Comparison of ENCODE assay signal across 19 mouse cellular contexts in genomic region chr7:75480721-75481426, GRCm38 (mm10). TPM values are rescaled to one million over a fixed set of nuclear protein-coding genes. Genes with fewer than 3 reads are reported as not detected.
DNase-seq lines count a peak whose midpoint lies in the region; ATAC-seq lines count a peak whose summit lies in the region.
"Had no signal": no experiment of that assay in that cellular context is flagged by ENCODE, and none has a peak within 500 bp of the region (broad histone marks: within the 10 kb centered on the region; RNA-seq: fewer than 3 reads in every experiment).

No protein-coding gene starts in this region.

- no peaks in the 10 kb centered on the region for H3K4me1 ChIP-seq in liver, embryonic 12.5 days
- no peaks in the 10 kb centered on the region for H3K4me1 ChIP-seq in stomach, embryonic 16.5 days (ENCODE audit: control insufficient read depth, insufficient read depth, low read length)
- H3K4me1 ChIP-seq: forebrain, embryonic 13.5 days; hindbrain, embryonic 12.5 days; limb, embryonic 12.5 days had no signal

- H3K4me2 ChIP-seq in liver, embryonic 12.5 days, result no peak overlapping the region
- no peak overlapping the region for H3K4me2 ChIP-seq in stomach, embryonic 16.5 days (ENCODE audit: low read depth, low read length)
- H3K4me2 ChIP-seq: forebrain, embryonic 13.5 days; heart, embryonic 13.5 days; hindbrain, embryonic 12.5 days; limb, embryonic 12.5 days; midbrain, embryonic 13.5 days had no signal

- H3K27me3 ChIP-seq in liver, embryonic 12.5 days (replicated peaks), result no peaks in the 10 kb centered on the region
- no peaks in the 10 kb centered on the region for H3K27me3 ChIP-seq in stomach, embryonic 16.5 days (ENCODE audit: control insufficient read depth, insufficient read depth, low read length)
- H3K27me3 ChIP-seq: forebrain, embryonic 13.5 days; heart, embryonic 13.5 days; hindbrain, embryonic 12.5 days; limb, embryonic 12.5 days; midbrain, embryonic 13.5 days had no signal

- no peaks in the 10 kb centered on the region for H3K36me3 ChIP-seq in liver, embryonic 12.5 days
- no peaks in the 10 kb centered on the region for H3K36me3 ChIP-seq in stomach, embryonic 16.5 days (ENCODE audit: control insufficient read depth, insufficient read depth, low read length)
- H3K36me3 ChIP-seq: G1E; hindbrain, embryonic 12.5 days; limb, embryonic 12.5 days; midbrain, embryonic 13.5 days had no signal

- no peak overlapping the region for H3K27ac ChIP-seq in liver, embryonic 12.5 days
- H3K27ac ChIP-seq in stomach, embryonic 16.5 days (ENCODE audit: low read length), result no peak overlapping the region
- H3K27ac ChIP-seq: forebrain, embryonic 13.5 days; heart, embryonic 13.5 days; hindbrain, embryonic 12.5 days; limb, embryonic 12.5 days; midbrain, embryonic 13.5 days had no signal

- no peaks in the 10 kb centered on the region for H3K9me3 ChIP-seq in liver, embryonic 12.5 days (replicated peaks)
- no peaks in the 10 kb centered on the region for H3K9me3 ChIP-seq in stomach, embryonic 16.5 days (replicated peaks; ENCODE audit: control insufficient read depth, low read length)
- H3K9me3 ChIP-seq: forebrain, embryonic 13.5 days; G1E; heart, embryonic 13.5 days; hindbrain, embryonic 12.5 days; limb, embryonic 12.5 days; midbrain, embryonic 13.5 days had no signal

- ATAC-seq in liver, embryonic 12.5 days, result peak; percentile 65
- peak; percentile 89; the same call in 1 of the 2 replicates for ATAC-seq in stomach, embryonic 16.5 days (ENCODE audit: insufficient read depth, low FRiP score)
- ATAC-seq: forebrain, embryonic 13.5 days; midbrain, embryonic 13.5 days had no signal

- no peak overlapping the region for H3K4me3 ChIP-seq in liver, embryonic 12.5 days
- H3K4me3 ChIP-seq in stomach, embryonic 16.5 days (replicated peaks; ENCODE audit: low read length), result no peak overlapping the region
- H3K4me3 ChIP-seq: forebrain, embryonic 13.5 days; heart, embryonic 13.5 days; hindbrain, embryonic 12.5 days; limb, embryonic 12.5 days; midbrain, embryonic 13.5 days had no signal

- WGBS in liver, embryonic 12.5 days (ENCODE audit: insufficient replicate concordance), result 64% methylated on average over 6 of the region's 6 CpGs
- 60% methylated on average over 6 of the region's 6 CpGs for WGBS in stomach, embryonic 16.5 days

- DNase-seq in kidney, adult 18-20 months, result peak; percentile 62
- peak; percentile 71 for DNase-seq in kidney, postnatal 10 days
- no peak for DNase-seq in heart, postnatal 4 days
- no peak for DNase-seq in cerebellum, adult 18-20 months
- DNase-seq in ovary, postnatal 36 days (ENCODE audit: low spot score), result no peak
- no peak for DNase-seq in thymus, postnatal 0 days (ENCODE audit: low spot score)
- DNase-seq: adrenal gland, postnatal 36 days; cerebellum, adult 9-11 months; lung, postnatal 4 days; right cerebral cortex, adult 18-20 months; thymus, adult 18-20 months had no signal

- no peak overlapping the region for H3K9ac ChIP-seq in liver, embryonic 12.5 days
- H3K9ac ChIP-seq in stomach, embryonic 16.5 days (ENCODE audit: low read length), result no peak overlapping the region
- H3K9ac ChIP-seq: forebrain, embryonic 13.5 days; heart, embryonic 13.5 days; hindbrain, embryonic 12.5 days; limb, embryonic 12.5 days; midbrain, embryonic 13.5 days had no signal

RNA-seq across cellular contexts. Expression of gene Akap13, which starts 25.5 kb away (rescaled TPM):
- 35.2 and 37.9 TPM in 2 replicates for polyA plus RNA-seq in liver, embryonic 12.5 days (2016; fragmentation: Nextera tagmentation; extraction: Ambion mirVana)
- 34.7 and 39.9 TPM in 2 replicates for polyA plus RNA-seq in stomach, embryonic 16.5 days (2015; fragmentation: Nextera tagmentation; extraction: Ambion mirVana)
- 100 to 1,000 TPM; 110 to 113 TPM for total RNA-seq in heart, postnatal 4 days (2021)
- polyA plus RNA-seq in thymus, postnatal 0 days (2015; fragmentation: Nextera tagmentation; extraction: Ambion mirVana), result 47.3 and 72.9 TPM in 2 replicates

Comparison
In these comparisons a context has a peak if more than half of its experiments do, and no peak if none do; other contexts are left out.
1. DNase-seq: peak in kidney, adult 18-20 months (single experiment) and kidney, postnatal 10 days (single experiment); none in heart, postnatal 4 days (single experiment), cerebellum, adult 18-20 months (0 of 2), ovary, postnatal 36 days (single experiment) and thymus, postnatal 0 days (single experiment).